Mouse (Mus musculus) hindbrain, embryonic 13.5 days (tissue): ENCODE results near the gene C6. TPM values are rescaled to one million over a fixed set of nuclear protein-coding genes. Genes with fewer than 3 reads are reported as not detected.

Experiments
- ATAC-seq: fragments of 200-750 bp; cut with Nextera tagmentation; 2 replicates; pipeline ENCODE4 v1.8.0; 2017; ENCODE audit warnings: moderate TSS enrichment; ENCODE audit not compliant: low FRiP score
- H3K27ac ChIP-seq: fragments of 300-500 bp; sonication (generic); 2 replicates; pipeline ENCODE4 v1.5.1; 2015; ENCODE audit warnings: inconsistent platforms, mild to moderate bottlenecking, moderate library complexity
- H3K27me3 ChIP-seq: fragments of 300-500 bp; sonication (generic); 2 replicates; pipeline ENCODE4 v1.6.1; 2015; ENCODE audit warnings: mild to moderate bottlenecking, inconsistent platforms
- H3K36me3 ChIP-seq: fragments of 300-500 bp; sonication (generic); 2 replicates; pipeline ENCODE4 v1.6.1; 2015; ENCODE audit warnings: mild to moderate bottlenecking, inconsistent platforms
- H3K4me1 ChIP-seq: fragments of 300-500 bp; sonication (generic); replicated peaks from 2 replicates; pipeline ENCODE4 v1.6.1; 2015; ENCODE audit warnings: inconsistent platforms
- H3K4me2 ChIP-seq: fragments of 300-500 bp; sonication (generic); 2 replicates; pipeline ENCODE4 v1.6.1; 2015; ENCODE audit warnings: inconsistent platforms, mild to moderate bottlenecking, moderate library complexity
- H3K4me3 ChIP-seq: fragments of 300-500 bp; sonication (generic); 2 replicates; pipeline ENCODE4 v1.5.1; 2015; ENCODE audit warnings: mild to moderate bottlenecking, inconsistent platforms
- H3K9ac ChIP-seq: fragments of 300-500 bp; sonication (generic); 2 replicates; pipeline ENCODE4 v1.6.1; 2015; ENCODE audit warnings: mild to moderate bottlenecking, inconsistent platforms
- H3K9me3 ChIP-seq: fragments of 300-500 bp; sonication (generic); 2 replicates; pipeline ENCODE4 v1.6.1; 2016; ENCODE audit warnings: inconsistent platforms
- WGBS: fragments of 180-500 bp; shearing (Covaris S2); methylation state at CpG from one replicate; pipeline ENCODE4 v1.1.7; 2015; 5-methylcytosine and 5-hydroxymethylcytosine counted together
- polyA plus RNA-seq: library from polyadenylated mRNA; unstranded; fragments of >200 nt; fragmentation: Nextera tagmentation; extraction: Ambion mirVana; gene quantifications from 2 replicates; pipeline ENCODE4 v1.2.1, GENCODE M21; 2015

The C6 gene
- polyA plus RNA-seq, 1 experiment from 2014 or later: not detected

- Histone ChIP-seq H3K27me3 (no peaks in the 10 kb centered on the region), H3K4me3 (no peak overlapping the region), H3K36me3 (no peaks in the 10 kb centered on the region), H3K4me2 (no peak overlapping the region), H3K4me1 (no peaks in the 10 kb centered on the region), H3K9ac (no peak overlapping the region), H3K27ac (no peak overlapping the region), H3K9me3 (no peaks in the 10 kb centered on the region)
- ATAC-seq: no peak
- WGBS: 75% methylated on average over 1 of the region's 1 CpGs
Observed at GRCm38 (mm10) chr15:4821161-4821560, 94.2 kb downstream of the C6 start.

- H3K36me3 ChIP-seq: no peaks in the 10 kb centered on the region
- WGBS: 92% methylated on average over 8 of the region's 8 CpGs
- H3K27ac ChIP-seq: no peak overlapping the region
- no peaks in the 10 kb centered on the region for H3K9me3 ChIP-seq
- no peak overlapping the region for H3K9ac ChIP-seq
- H3K27me3 ChIP-seq: no peaks in the 10 kb centered on the region
- H3K4me1 ChIP-seq: no peaks in the 10 kb centered on the region
- no peak overlapping the region for H3K4me2 ChIP-seq
- no peak for ATAC-seq
- no peak overlapping the region for H3K4me3 ChIP-seq
Observed at GRCm38 (mm10) chr15:4821824-4822223, 94.8 kb downstream of the C6 start.

GRCm38 (mm10) chr15:4827736-4828135 lies 100.8 kb downstream of the C6 start:
- no peaks in the 10 kb centered on the region for H3K9me3 ChIP-seq

GRCm38 (mm10) chr15:4836354-4836753 lies 109.4 kb downstream of the C6 start:
- no peak overlapping the region for H3K4me3 ChIP-seq
- ATAC-seq: no peak
- H3K36me3 ChIP-seq: no peaks in the 10 kb centered on the region
- H3K4me1 ChIP-seq: no peaks in the 10 kb centered on the region
- H3K9me3 ChIP-seq: no peaks in the 10 kb centered on the region
- no peak overlapping the region for H3K27ac ChIP-seq
- H3K9ac ChIP-seq: no peak overlapping the region
- no peaks in the 10 kb centered on the region for H3K27me3 ChIP-seq
- H3K4me2 ChIP-seq: no peak overlapping the region
- WGBS: 88% methylated on average over 3 of the region's 3 CpGs

More at GRCm38 (mm10) chr15:4827736-4828135, 100.8 kb downstream of the C6 start:
- H3K36me3 ChIP-seq: no peaks in the 10 kb centered on the region
- no peak for ATAC-seq
- H3K4me1 ChIP-seq: no peaks in the 10 kb centered on the region
- no peak overlapping the region for H3K4me3 ChIP-seq
- no peaks in the 10 kb centered on the region for H3K27me3 ChIP-seq
- no peak overlapping the region for H3K9ac ChIP-seq
- H3K4me2 ChIP-seq: no peak overlapping the region
- H3K27ac ChIP-seq: no peak overlapping the region

- Histone ChIP-seq H3K9me3 (no peaks in the 10 kb centered on the region), H3K9ac (no peak overlapping the region), H3K27me3 (no peaks in the 10 kb centered on the region), H3K36me3 (no peaks in the 10 kb centered on the region), H3K4me3 (no peak overlapping the region), H3K27ac (no peak overlapping the region), H3K4me2 (no peak overlapping the region), H3K4me1 (no peaks in the 10 kb centered on the region)
- WGBS: 95% methylated on average over 1 of the region's 1 CpGs
- no peak for ATAC-seq
Observed at GRCm38 (mm10) chr15:4850015-4850414, 123.0 kb downstream of the C6 start.

Other genes starting within 250 kb of the C6 start
- not detected in 2 replicates for gene Mroh2b, start 171.6 kb downstream of the C6 start, polyA plus RNA-seq